Mouse (Mus musculus) erythroblast, adult 5-6 weeks (primary cell): ENCODE data around the gene Sh3glb2. TPM values are rescaled to one million over a fixed set of nuclear protein-coding genes. Genes with fewer than 3 reads are reported as not detected.

Experiments used
- total RNA-seq, 2 experiments: library from RNA; stranded (forward) in 1 of 2; stranded (reverse) in 1 of 2; fragments of 150-400 nt in 1 of 2; fragments of 200-764, 138-1000 nt in 1 of 2; gene quantifications; 2 replicates each; pipeline versions ENCODE4 v1.2.3 to v1.2.4; 2015 to 2017; ENCODE audit warnings: low replicate concordance in 2 of 2

Gene Sh3glb2
- total RNA-seq, 2 experiments from 2014 or later = 5.2 to 7.4 TPM

Other genes starting within 250 kb of the Sh3glb2 start
- 10.2 and 10.4 TPM in 2 replicates for gene Zer1, start 234.8 kb downstream of the Sh3glb2 start, total RNA-seq (2015; ENCODE audit: low replicate concordance)
- gene Zer1, start 234.8 kb downstream of the Sh3glb2 start, total RNA-seq (2017; ENCODE audit: low replicate concordance) = 12.8 and 17.0 TPM in 2 replicates
- gene Tbc1d13, start 225.6 kb downstream of the Sh3glb2 start, total RNA-seq (2015; ENCODE audit: low replicate concordance) = 20.0 and 20.3 TPM in 2 replicates
- gene Tbc1d13, start 225.6 kb downstream of the Sh3glb2 start, total RNA-seq (2017; ENCODE audit: low replicate concordance) = 8.6 and 9.9 TPM in 2 replicates
- gene Endog, start 187.8 kb downstream of the Sh3glb2 start, total RNA-seq (2015; ENCODE audit: low replicate concordance) = 2.7 TPM in 1 of 2 replicates, not detected in the other
- 2.2 and 3.0 TPM in 2 replicates for gene Endog, start 187.8 kb downstream of the Sh3glb2 start, total RNA-seq (2017; ENCODE audit: low replicate concordance)
- gene Spout1, start 180.9 kb downstream of the Sh3glb2 start, total RNA-seq (2015; ENCODE audit: low replicate concordance) = 0.58 and 6.7 TPM in 2 replicates
- 5.2 and 8.7 TPM in 2 replicates for gene Spout1, start 180.9 kb downstream of the Sh3glb2 start, total RNA-seq (2017; ENCODE audit: low replicate concordance)
- 0.42 and 2.9 TPM in 2 replicates for gene Kyat1, start 153.5 kb downstream of the Sh3glb2 start, total RNA-seq (2015; ENCODE audit: low replicate concordance)
- gene Kyat1, start 153.5 kb downstream of the Sh3glb2 start, total RNA-seq (2017; ENCODE audit: low replicate concordance) = 0.84 and 1.8 TPM in 2 replicates
- 7.9 TPM in 2 replicates for gene Lrrc8a, start 121.6 kb downstream of the Sh3glb2 start, total RNA-seq (2015; ENCODE audit: low replicate concordance)
- gene Lrrc8a, start 121.6 kb downstream of the Sh3glb2 start, total RNA-seq (2017; ENCODE audit: low replicate concordance) = 7.1 and 8.3 TPM in 2 replicates
- not detected in 2 replicates for gene Gm28035, start 118.8 kb downstream of the Sh3glb2 start, total RNA-seq (2015; ENCODE audit: low replicate concordance)
- not detected in 2 replicates for gene Gm28035, start 118.8 kb downstream of the Sh3glb2 start, total RNA-seq (2017; ENCODE audit: low replicate concordance)
- gene Phyhd1, start 93.1 kb downstream of the Sh3glb2 start, total RNA-seq (2015; ENCODE audit: low replicate concordance) = 2.7 TPM in 1 of 2 replicates, not detected in the other
- gene Phyhd1, start 93.1 kb downstream of the Sh3glb2 start, total RNA-seq (2017; ENCODE audit: low replicate concordance) = 1.3 and 5.6 TPM in 2 replicates
- gene Gm28038, start 78.3 kb downstream of the Sh3glb2 start, total RNA-seq (2015; ENCODE audit: low replicate concordance) = not detected in 2 replicates
- gene Gm28038, start 78.3 kb downstream of the Sh3glb2 start, total RNA-seq (2017; ENCODE audit: low replicate concordance) = not detected in 2 replicates
- 1.2 and 1.7 TPM in 2 replicates for gene Dolk, start 73.0 kb downstream of the Sh3glb2 start, total RNA-seq (2015; ENCODE audit: low replicate concordance)
- 2.8 and 3.0 TPM in 2 replicates for gene Dolk, start 73.0 kb downstream of the Sh3glb2 start, total RNA-seq (2017; ENCODE audit: low replicate concordance)
- 14.8 and 22.5 TPM in 2 replicates for gene Nup188, start 72.9 kb downstream of the Sh3glb2 start, total RNA-seq (2015; ENCODE audit: low replicate concordance)
- gene Nup188, start 72.9 kb downstream of the Sh3glb2 start, total RNA-seq (2017; ENCODE audit: low replicate concordance) = 5.1 and 7.0 TPM in 2 replicates
- 0.84 and 1.5 TPM in 2 replicates for gene Miga2, start 4.9 kb upstream of the Sh3glb2 start, total RNA-seq (2015; ENCODE audit: low replicate concordance)
- gene Miga2, start 4.9 kb upstream of the Sh3glb2 start, total RNA-seq (2017; ENCODE audit: low replicate concordance) = 4.7 and 5.8 TPM in 2 replicates
- gene Dolpp1, start 32.9 kb upstream of the Sh3glb2 start, total RNA-seq (2015; ENCODE audit: low replicate concordance) = 2.3 and 3.7 TPM in 2 replicates
- gene Dolpp1, start 32.9 kb upstream of the Sh3glb2 start, total RNA-seq (2017; ENCODE audit: low replicate concordance) = 5.4 and 9.1 TPM in 2 replicates
- 42.0 and 69.4 TPM in 2 replicates for gene Crat, start 56.5 kb upstream of the Sh3glb2 start, total RNA-seq (2015; ENCODE audit: low replicate concordance)
- gene Crat, start 56.5 kb upstream of the Sh3glb2 start, total RNA-seq (2017; ENCODE audit: low replicate concordance) = 51.8 and 55.1 TPM in 2 replicates
- 121 and 149 TPM in 2 replicates for gene Ptpa, start 56.7 kb upstream of the Sh3glb2 start, total RNA-seq (2015; ENCODE audit: low replicate concordance)
- gene Ptpa, start 56.7 kb upstream of the Sh3glb2 start, total RNA-seq (2017; ENCODE audit: low replicate concordance) = 118 and 183 TPM in 2 replicates
- gene Ier5l, start 114.9 kb upstream of the Sh3glb2 start, total RNA-seq (2015; ENCODE audit: low replicate concordance) = not detected in 2 replicates
- not detected in 2 replicates for gene Ier5l, start 114.9 kb upstream of the Sh3glb2 start, total RNA-seq (2017; ENCODE audit: low replicate concordance)
- gene Cstad, start 235.7 kb upstream of the Sh3glb2 start, total RNA-seq (2015; ENCODE audit: low replicate concordance) = not detected in 2 replicates
- gene Cstad, start 235.7 kb upstream of the Sh3glb2 start, total RNA-seq (2017; ENCODE audit: low replicate concordance) = not detected in 2 replicates